Mouse (Mus musculus) midbrain, embryonic 12.5 days (tissue): ENCODE measurements at regions not wholly inside any gene's neighbourhood (a gene's known extent, or its start where the extent isn't known, plus 50 kb on each side); places are given as distances from the start of the nearest gene placed in this dataset.

Experiments used
- ATAC-seq: fragments of 200-750 bp; cut with Nextera tagmentation; 2 replicates; pipeline ENCODE4 v1.8.0; 2017; ENCODE audit warnings: low read depth, moderate TSS enrichment, moderate library complexity; ENCODE audit not compliant: low FRiP score
- H3K27ac ChIP-seq: fragments of 300-500 bp; sonication (generic); replicated peaks from 2 replicates; pipeline ENCODE4 v1.5.1; 2016; ENCODE audit warnings: mild to moderate bottlenecking
- H3K27me3 ChIP-seq: fragments of 300-500 bp; sonication (generic); 2 replicates; pipeline ENCODE4 v1.6.1; 2016; ENCODE audit warnings: mild to moderate bottlenecking
- H3K36me3 ChIP-seq: fragments of 300-500 bp; sonication (generic); 2 replicates; pipeline ENCODE4 v1.6.1; 2016
- H3K4me1 ChIP-seq: fragments of 300-500 bp; sonication (generic); 2 replicates; pipeline ENCODE4 v1.6.1; 2016
- H3K4me2 ChIP-seq: fragments of 300-500 bp; sonication (generic); replicated peaks from 2 replicates; pipeline ENCODE4 v1.6.1; 2016; ENCODE audit warnings: mild to moderate bottlenecking, moderate library complexity
- H3K4me3 ChIP-seq: fragments of 300-500 bp; sonication (generic); 2 replicates; pipeline ENCODE4 v1.5.1; 2016; ENCODE audit warnings: mild to moderate bottlenecking
- H3K9ac ChIP-seq: fragments of 300-500 bp; sonication (generic); replicated peaks from 2 replicates; pipeline ENCODE4 v1.6.1; 2016; ENCODE audit warnings: mild to moderate bottlenecking, moderate library complexity
- H3K9me3 ChIP-seq: fragments of 300-500 bp; sonication (generic); 2 replicates; pipeline ENCODE4 v1.6.1; 2016; ENCODE audit warnings: mild to moderate bottlenecking
- WGBS: fragments of 180-500 bp; shearing (Covaris S2); methylation state at CpG from one replicate; pipeline ENCODE4 v1.1.7; 2016; 5-methylcytosine and 5-hydroxymethylcytosine counted together

DNA sequence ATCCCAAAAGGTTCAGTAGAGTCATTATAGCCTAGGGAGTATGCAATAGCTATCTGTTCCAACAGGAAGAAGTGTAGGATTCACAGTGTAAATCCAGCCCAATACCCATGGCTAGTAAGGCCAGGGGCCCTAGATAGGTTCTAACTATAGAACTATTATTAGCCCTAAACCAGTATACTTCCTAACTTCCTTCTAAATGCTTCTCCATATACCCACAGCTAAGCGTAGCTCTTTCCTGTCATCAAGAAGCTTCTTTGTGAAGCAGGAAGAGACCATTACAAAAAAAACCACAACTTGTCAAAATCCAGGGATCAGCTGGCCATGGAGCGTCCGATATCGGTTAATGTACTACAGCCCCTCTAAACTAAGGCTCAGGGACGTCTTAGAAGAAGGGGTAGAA, 57.7 kb upstream of the Gpr141 start:
- Histone ChIP-seq H3K36me3 (no peaks in the 10 kb centered on the region), H3K27ac (no peak overlapping the region), H3K9ac (no peak overlapping the region), H3K27me3 (0 out of 2 replicates have a peak, but pooled peaks cover 4% of the 10 kb centered on the region), H3K4me2 (no peak overlapping the region), H3K9me3 (no peaks in the 10 kb centered on the region), H3K4me3 (no peak overlapping the region), H3K4me1 (no peaks in the 10 kb centered on the region)
- WGBS: 91% methylated on average over 5 of the region's 5 CpGs
- no peak for ATAC-seq

DNA sequence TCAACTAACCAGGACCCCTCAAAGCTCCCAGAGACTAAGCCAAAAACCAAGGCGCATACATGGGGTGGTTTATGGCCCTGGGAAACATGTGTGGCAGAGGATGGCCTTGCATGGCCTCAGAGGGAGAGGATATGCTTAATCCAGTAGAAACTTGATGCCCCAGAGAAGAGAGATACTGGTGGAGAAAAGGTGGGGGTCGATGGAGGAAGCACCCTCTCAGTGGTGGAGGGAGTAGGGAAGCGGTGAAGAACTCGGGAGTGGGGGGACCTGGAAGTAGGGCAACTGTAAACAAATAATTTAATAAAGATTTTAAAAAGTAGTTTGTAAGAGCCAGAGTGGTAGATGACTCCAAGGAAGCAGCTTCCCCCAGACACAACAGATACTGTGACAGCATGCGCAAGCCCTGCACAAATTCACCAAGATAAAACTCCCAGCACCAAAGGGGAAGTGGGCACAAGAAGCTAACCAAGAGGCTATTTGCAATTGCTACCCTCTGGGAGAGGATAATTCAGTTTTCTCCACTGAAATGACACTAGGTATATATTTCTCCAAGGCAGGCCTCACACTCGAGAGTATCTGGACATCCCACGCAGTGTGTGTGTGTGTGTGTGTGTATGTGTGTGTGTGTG, 50.7 kb upstream of the Gpr141 start:
- WGBS: 81% methylated on average over 7 of the region's 7 CpGs

More for the DNA sequence above, 50.7 kb upstream of the Gpr141 start:
- ATAC-seq: no peak
- Histone ChIP-seq H3K4me2 (no peak overlapping the region), H3K27ac (no peak overlapping the region), H3K9ac (no peak overlapping the region), H3K4me1 (no peaks in the 10 kb centered on the region), H3K36me3 (no peaks in the 10 kb centered on the region), H3K27me3 (peaks cover 5% of the 10 kb centered on the region), H3K4me3 (no peak overlapping the region), H3K9me3 (no peaks in the 10 kb centered on the region)
